Mouse (Mus musculus) embryo, embryonic 10.5 days (tissue): ENCODE results near the gene Rab11fip4.

ENCODE experiments used
- DNase-seq: peaks from one replicate; pipeline ENCODE4 v3.0.0-alpha.2; 2015; ENCODE audit warnings: low spot score

Gene Rab11fip4

DNA sequence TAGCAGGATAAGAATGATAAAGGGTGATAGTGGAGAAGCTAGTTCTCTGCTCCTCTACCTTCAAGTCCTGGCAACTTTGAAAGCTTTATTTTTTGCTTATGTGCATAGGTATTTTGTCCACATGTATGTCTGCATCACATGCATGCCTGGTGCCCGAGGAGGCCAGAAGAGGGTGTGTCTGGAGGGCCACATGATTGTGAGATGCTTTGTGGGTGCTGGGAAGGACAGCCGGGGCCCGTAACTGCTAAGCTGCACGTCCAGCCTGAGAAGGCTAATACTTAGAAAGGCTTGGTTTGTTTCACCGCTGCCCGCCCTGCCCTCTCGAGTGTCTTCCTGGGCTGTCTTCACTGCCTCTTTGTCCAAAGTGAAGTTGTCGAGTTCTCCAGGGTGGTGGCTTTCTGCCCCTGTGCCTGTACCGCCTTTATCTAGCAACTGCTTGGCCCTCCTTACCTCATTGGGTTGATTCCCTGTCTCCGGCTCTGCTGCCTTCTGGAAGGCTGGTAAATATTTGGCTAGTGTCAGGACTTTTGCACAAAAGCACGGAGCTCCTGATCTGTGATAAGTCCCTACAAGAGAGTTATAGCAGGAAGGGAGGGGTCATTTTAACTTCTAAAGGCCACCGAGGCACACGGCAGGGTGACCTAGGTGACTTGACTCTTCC is 123.2 kb downstream of the Rab11fip4 start:
- no peak for DNase-seq

DNA sequence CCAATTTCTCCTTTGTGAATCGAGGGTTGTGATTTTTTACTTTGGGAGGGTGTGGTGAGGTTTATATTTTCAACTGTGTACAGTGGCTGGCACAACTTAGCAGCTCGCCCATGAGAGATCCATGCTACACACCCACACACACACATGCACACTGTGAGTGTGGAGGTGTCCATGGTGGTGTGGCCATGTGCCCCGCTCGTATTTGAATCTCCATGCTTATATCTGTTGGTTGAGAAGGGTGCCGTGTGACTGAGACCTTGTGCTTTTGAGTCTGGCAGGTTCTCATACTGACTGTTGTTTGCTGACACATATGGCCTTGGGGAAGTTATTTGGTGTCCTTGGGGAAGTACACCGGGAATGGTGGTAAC is 123.7 kb downstream of the Rab11fip4 start:
- no peak for DNase-seq

- DNase-seq: no peak
These were observed 124.3 kb downstream of the Rab11fip4 start for GRCm38 (mm10) chr11:79715316-79715715.

DNA sequence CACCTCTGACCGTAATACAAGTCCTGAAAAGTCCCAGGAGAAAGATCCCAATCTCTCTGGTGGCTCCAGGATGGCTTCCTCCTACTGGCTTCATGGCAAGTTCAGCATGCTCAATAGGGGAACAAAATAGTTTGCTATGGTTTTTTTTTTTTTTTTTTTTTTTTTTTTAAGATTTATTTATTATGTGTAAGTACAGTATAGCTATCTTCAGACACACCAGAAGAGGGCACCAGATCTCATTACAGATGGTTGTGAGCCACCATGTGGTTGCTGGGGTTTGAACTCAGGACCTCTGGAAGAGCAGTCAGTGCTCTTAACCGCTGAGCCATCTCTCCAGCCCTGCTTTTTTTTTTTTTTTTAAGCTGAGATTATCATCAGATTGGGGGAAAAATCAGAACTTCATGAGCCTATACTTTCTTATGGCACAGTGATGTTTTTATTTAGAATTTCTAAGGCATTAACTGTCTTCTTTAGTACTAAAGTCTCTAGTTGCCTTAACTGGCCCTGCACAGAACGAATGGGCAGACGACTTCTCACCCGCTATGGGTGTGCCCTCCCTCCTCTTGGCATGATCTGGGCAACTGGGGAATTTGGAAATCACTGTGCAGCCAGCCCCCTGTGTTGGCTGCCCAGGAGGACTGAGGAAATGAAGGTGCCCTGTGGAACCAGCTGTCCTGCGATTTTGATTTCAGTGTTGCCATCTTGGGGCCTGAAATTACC is 124.9 kb downstream of the Rab11fip4 start:
- no peak for DNase-seq

- DNase-seq: no peak
These were observed 125.4 kb downstream of the Rab11fip4 start for GRCm38 (mm10) chr11:79716453-79716749.

DNA sequence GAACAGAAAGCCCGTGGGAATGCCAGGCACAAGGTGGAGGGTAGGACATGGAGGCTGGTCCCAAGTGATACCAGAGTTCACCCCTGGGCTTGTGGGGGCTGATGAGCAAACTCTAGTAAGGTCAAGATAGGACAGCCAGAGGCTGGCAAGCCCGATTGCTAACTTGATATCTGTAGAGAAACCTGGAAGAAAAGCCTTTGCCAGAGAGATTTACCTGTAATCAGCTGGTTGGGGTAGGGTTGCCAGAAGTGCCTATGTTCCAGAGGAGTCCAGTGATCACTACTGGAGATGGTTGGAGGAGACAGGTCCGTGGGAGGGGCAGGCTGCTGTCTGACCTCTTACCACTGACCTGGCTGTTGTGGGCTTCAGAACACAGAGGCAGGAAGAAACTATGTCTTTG is 126.3 kb downstream of the Rab11fip4 start:
- no peak for DNase-seq

GRCm38 (mm10) chr11:79717801-79718200 is 126.8 kb downstream of the Rab11fip4 start:
- DNase-seq: no peak

GRCm38 (mm10) chr11:79718202-79718601 is 127.2 kb downstream of the Rab11fip4 start:
- no peak for DNase-seq

GRCm38 (mm10) chr11:79718829-79719346 is 127.9 kb downstream of the Rab11fip4 start:
- DNase-seq: no peak

DNA sequence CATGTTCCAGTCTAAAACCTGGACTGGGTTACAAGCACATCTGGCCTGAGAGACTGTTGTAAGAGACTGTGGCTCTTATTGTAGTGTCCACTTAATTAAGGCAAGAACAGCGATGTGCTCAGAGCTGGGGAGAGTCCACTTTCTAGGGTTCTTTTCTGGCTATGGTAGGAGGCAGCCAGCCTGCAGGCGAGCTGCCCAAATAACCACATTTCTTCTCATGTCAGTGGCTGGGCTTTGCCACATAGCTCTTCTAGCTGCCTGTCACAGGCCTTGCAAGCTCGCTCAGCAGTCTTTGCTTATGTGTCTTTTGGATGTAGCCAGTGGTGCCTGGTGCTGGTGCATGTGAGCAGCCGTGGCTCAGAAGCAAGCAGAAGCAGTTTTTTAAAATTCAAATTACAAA is 129.7 kb downstream of the Rab11fip4 start:
- DNase-seq: no peak

GRCm38 (mm10) chr11:79722811-79723210 is 131.8 kb downstream of the Rab11fip4 start:
- DNase-seq: no peak

- DNase-seq: no peak
These were observed 134.0 kb downstream of the Rab11fip4 start for GRCm38 (mm10) chr11:79725005-79725404.

GRCm38 (mm10) chr11:79729231-79730047 is 138.4 kb downstream of the Rab11fip4 start:
- no peak for DNase-seq

GRCm38 (mm10) chr11:79730462-79730861 is 139.4 kb downstream of the Rab11fip4 start:
- DNase-seq: no peak

DNA sequence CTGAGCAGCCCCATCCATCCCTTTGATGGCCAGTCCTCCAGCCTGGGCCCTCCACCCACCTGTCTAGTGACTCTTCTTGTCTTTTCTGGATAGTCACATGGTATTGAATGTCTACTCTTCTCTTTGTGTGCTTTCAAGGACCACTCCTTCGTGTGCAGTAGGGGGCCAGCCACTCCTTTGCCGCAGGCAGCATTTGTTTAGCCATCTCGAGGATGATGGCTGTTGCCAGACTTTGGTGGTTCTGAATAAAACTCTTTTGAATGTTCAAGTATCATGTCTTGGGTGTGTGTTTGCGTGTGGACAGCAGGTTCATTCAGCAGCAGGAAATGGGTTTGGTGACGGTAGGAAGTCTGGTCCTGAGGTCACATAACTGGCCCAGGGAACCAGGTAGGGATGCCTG is 140.5 kb downstream of the Rab11fip4 start:
- no peak for DNase-seq

- no peak for DNase-seq
These were observed 142.0 kb downstream of the Rab11fip4 start for GRCm38 (mm10) chr11:79733013-79733412.

- DNase-seq: peak; percentile 45
These were observed 145.4 kb downstream of the Rab11fip4 start for GRCm38 (mm10) chr11:79736232-79737006.

GRCm38 (mm10) chr11:79737126-79737697 is 146.2 kb downstream of the Rab11fip4 start:
- no peak for DNase-seq

DNA sequence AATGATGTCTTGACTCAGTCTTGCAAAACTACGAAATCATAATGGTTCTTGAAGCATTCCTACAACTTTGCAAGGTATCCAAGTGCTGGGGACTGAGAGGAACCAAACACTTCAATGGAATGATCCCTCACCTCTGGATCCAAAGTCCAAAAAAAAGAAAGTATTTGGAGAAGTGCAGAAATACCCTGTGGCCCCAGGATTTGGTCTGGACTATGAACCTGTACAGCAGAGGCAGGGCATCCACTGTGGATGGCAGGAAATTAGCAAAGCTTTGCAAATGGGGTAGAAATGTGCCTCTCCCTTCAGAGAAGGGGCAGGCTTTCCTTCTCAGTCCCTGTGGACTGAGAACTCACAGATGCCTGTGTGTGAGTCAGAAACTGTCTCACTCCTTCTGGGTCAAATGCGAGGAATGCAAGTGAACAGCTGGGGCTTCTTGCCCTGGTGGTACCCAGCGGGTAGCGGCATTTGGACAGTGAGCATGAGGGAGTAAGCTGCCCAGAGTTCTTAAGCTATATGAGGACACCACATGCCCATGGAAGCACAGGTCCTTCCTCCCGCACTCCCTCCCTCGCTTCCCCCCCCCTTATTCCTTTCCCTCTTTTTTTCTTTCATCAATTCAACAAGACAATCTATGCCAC is 147.0 kb downstream of the Rab11fip4 start:
- DNase-seq: no peak

GRCm38 (mm10) chr11:79738725-79739558 is 147.9 kb downstream of the Rab11fip4 start:
- DNase-seq: peak; percentile 40
